In genomic region chr6:91281206-91281605, GRCm38 (mm10) we compare ENCODE assay signal across 9 mouse cellular contexts.
A peak's percentile ranks its signal among the peaks of the same experiment; 100 is the strongest.
DNase-seq lines count a peak whose midpoint lies in the region; TF ChIP-seq lines count a peak whose summit lies in the region.
"Had no signal": no experiment of that assay in that cellular context is flagged by ENCODE, and none has a peak within 500 bp of the region (broad histone marks: within the 10 kb centered on the region; RNA-seq: fewer than 3 reads in every experiment).

No protein-coding gene starts in this region.

- TF ChIP-seq CTCF in left cerebral cortex, adult 2 months (IDR thresholded peaks at IDR 0.05) = peak; percentile 99

- intact Hi-C loops in left cerebral cortex, adult 2 months (cut with DNase I) = loop anchor here (1.0 to 10.0 kb wide), 3 partner anchors 116 to 459 kb away; no protein-coding TSS in a partner anchor

- no peak overlapping the region for H3K4me3 ChIP-seq in left cerebral cortex, adult 2 months

- peak; percentile 94 for DNase-seq in NIH3T3 (ENCODE audit: low read depth)
- peak; percentile 95 for DNase-seq in cerebellum, adult 8-10 months
- DNase-seq in frontal cortex, postnatal 25 days (ENCODE audit: low spot score in 2 of 2) = peak; percentile 97 to 98
- peak; percentile 70 for DNase-seq in hindlimb bud, embryonic 11.5 days (ENCODE audit: extremely low spot score, low read depth, low spot score)
- peak; percentile 90 to 98 for DNase-seq in left cerebral cortex, adult 2 months (ENCODE audit: extremely low spot score in 1 of 2, low spot score in 2 of 2)
- peak; percentile 83 for DNase-seq in mesoderm, embryonic 11.5 days (ENCODE audit: low read depth, low spot score)
- peak; percentile 90 to 94 for DNase-seq in right cerebral cortex, postnatal 10 days (ENCODE audit: low spot score in 2 of 2)
- DNase-seq in urinary bladder, postnatal 25 days (ENCODE audit: low spot score) = peak; percentile 93

- no peak overlapping the region for H3K27ac ChIP-seq in left cerebral cortex, adult 2 months
- H3K27ac ChIP-seq: macrophage had no signal
